Mouse (Mus musculus) neural tube, embryonic 13.5 days (tissue): ENCODE data around the gene Dusp19. TPM values are rescaled to one million over a fixed set of nuclear protein-coding genes. Genes with fewer than 3 reads are reported as not detected.
A peak's percentile ranks its signal among the peaks of the same experiment; 100 is the strongest.

Source experiments
- ATAC-seq: fragments of 200-750 bp; cut with Nextera tagmentation; 2 replicates; pipeline ENCODE4 v1.8.0; 2017; ENCODE audit warnings: low read depth, mild to moderate bottlenecking, moderate TSS enrichment, moderate library complexity
- H3K27ac ChIP-seq: fragments of 300-500 bp; sonication (generic); replicated peaks from 2 replicates; pipeline ENCODE4 v1.5.1; 2015; ENCODE audit warnings: moderate library complexity, mild to moderate bottlenecking, inconsistent platforms
- H3K27me3 ChIP-seq: fragments of 300-500 bp; sonication (generic); 2 replicates; pipeline ENCODE4 v1.6.1; 2015; ENCODE audit warnings: mild to moderate bottlenecking, inconsistent platforms
- H3K36me3 ChIP-seq: fragments of 300-500 bp; sonication (generic); 2 replicates; pipeline ENCODE4 v1.6.1; 2015; ENCODE audit warnings: mild to moderate bottlenecking, inconsistent platforms
- H3K4me1 ChIP-seq: fragments of 300-500 bp; sonication (generic); replicated peaks from 2 replicates; pipeline ENCODE4 v1.6.1; 2015; ENCODE audit warnings: inconsistent platforms
- H3K4me2 ChIP-seq: fragments of 300-500 bp; sonication (generic); 2 replicates; pipeline ENCODE4 v1.6.1; 2015; ENCODE audit warnings: inconsistent platforms, mild to moderate bottlenecking, moderate library complexity
- H3K4me3 ChIP-seq: fragments of 300-500 bp; sonication (generic); 2 replicates; pipeline ENCODE4 v1.5.1; 2015; ENCODE audit warnings: mild to moderate bottlenecking, inconsistent platforms
- H3K9ac ChIP-seq: fragments of 300-500 bp; sonication (generic); 2 replicates; pipeline ENCODE4 v1.6.1; 2015; ENCODE audit warnings: moderate library complexity, mild to moderate bottlenecking, inconsistent platforms
- H3K9me3 ChIP-seq: fragments of 300-500 bp; sonication (generic); 2 replicates; pipeline ENCODE4 v1.6.1; 2016; ENCODE audit warnings: inconsistent platforms
- WGBS: fragments of 180-500 bp; shearing (Covaris S2); methylation state at CpG from one replicate; pipeline ENCODE4 v1.1.7; 2015; 5-methylcytosine and 5-hydroxymethylcytosine counted together
- polyA plus RNA-seq: library from polyadenylated mRNA; unstranded; fragments of >200 nt; fragmentation: Nextera tagmentation; extraction: Ambion mirVana; gene quantifications from 2 replicates; pipeline ENCODE4 v1.2.1, GENCODE M21; 2015

Dusp19 gene
- polyA plus RNA-seq, result 16.2 and 19.2 TPM in 2 replicates

- Histone ChIP-seq H3K9ac (peak within 1 kb of the TSS; percentile 79), H3K27ac (peak within 1 kb of the TSS; percentile 70), H3K9me3 (no peaks in the 10 kb centered on the region), H3K36me3 (0 out of 2 replicates have a peak, but pooled peaks cover 6% of the 10 kb centered on the region), H3K4me1 (peaks cover 13% of the 10 kb centered on the region), H3K4me2 (peak within 1 kb of the TSS; percentile 86), H3K4me3 (peak within 1 kb of the TSS; percentile 62), H3K27me3 (no peaks in the 10 kb centered on the region)
- peak; percentile 100 for ATAC-seq
- WGBS, result 2% methylated on average over 21 of the region's 21 CpGs
These were observed at the start of gene Dusp19, which contains the start of gene Nup35 for GRCm38 (mm10) chr2:80616854-80617737. TSS of gene Dusp19 (plus strand) at chr2:80617045. TSS of gene Nup35 (plus strand) at chr2:80617236.

GRCm38 (mm10) chr2:80567411-80567810 lies 49.4 kb upstream of the Dusp19 start:
- Histone ChIP-seq H3K4me1 (0 out of 2 replicates have a peak, but pooled peaks cover 2% of the 10 kb centered on the region), H3K27ac (no peak overlapping the region), H3K36me3 (no peaks in the 10 kb centered on the region), H3K9ac (no peak overlapping the region), H3K4me3 (no peak overlapping the region), H3K4me2 (no peak overlapping the region), H3K27me3 (no peaks in the 10 kb centered on the region), H3K9me3 (no peaks in the 10 kb centered on the region)
- 88% methylated on average over 4 of the region's 4 CpGs for WGBS
- ATAC-seq, result no peak

GRCm38 (mm10) chr2:80570656-80571055 lies 46.2 kb upstream of the Dusp19 start:
- 78% methylated on average over 4 of the region's 4 CpGs for WGBS
- Histone ChIP-seq H3K27me3 (no peaks in the 10 kb centered on the region), H3K36me3 (no peaks in the 10 kb centered on the region), H3K27ac (no peak overlapping the region), H3K9ac (no peak overlapping the region), H3K9me3 (no peaks in the 10 kb centered on the region), H3K4me3 (no peak overlapping the region), H3K4me1 (0 out of 2 replicates have a peak, but pooled peaks cover 6% of the 10 kb centered on the region), H3K4me2 (no peak overlapping the region)
- no peak for ATAC-seq

- H3K27ac ChIP-seq, result no peak overlapping the region
- no peaks in the 10 kb centered on the region for H3K27me3 ChIP-seq
- peaks cover 23% of the 10 kb centered on the region for H3K4me1 ChIP-seq
- H3K4me2 ChIP-seq, result no peak overlapping the region
- H3K4me3 ChIP-seq, result no peak overlapping the region
- 98% methylated on average over 1 of the region's 1 CpGs for whole genome bisulfite sequencing
- no peaks in the 10 kb centered on the region for H3K9me3 ChIP-seq
- no peak for ATAC-seq
- no peak overlapping the region for H3K9ac ChIP-seq
- H3K36me3 ChIP-seq, result no peaks in the 10 kb centered on the region
These were observed 39.6 kb upstream of the Dusp19 start for GRCm38 (mm10) chr2:80577286-80577685.

- no peak overlapping the region for H3K27ac ChIP-seq
- H3K4me2 ChIP-seq, result peak overlapping the region; percentile 69
- H3K4me1 ChIP-seq, result peaks cover 20% of the 10 kb centered on the region
- WGBS, result 44% methylated on average over 6 of the region's 6 CpGs
- H3K4me3 ChIP-seq, result peak overlapping the region; percentile 91
- H3K27me3 ChIP-seq, result no peaks in the 10 kb centered on the region
- H3K9me3 ChIP-seq, result no peaks in the 10 kb centered on the region
- no peak for ATAC-seq
- peak overlapping the region; percentile 46 for H3K9ac ChIP-seq
- no peaks in the 10 kb centered on the region for H3K36me3 ChIP-seq
These were observed 37.5 kb upstream of the Dusp19 start for GRCm38 (mm10) chr2:80579253-80579891.

- Histone ChIP-seq H3K4me1 (peaks cover 20% of the 10 kb centered on the region), H3K4me3 (peak overlapping the region; percentile 91), H3K4me2 (peak overlapping the region; percentile 69), H3K27me3 (no peaks in the 10 kb centered on the region), H3K36me3 (no peaks in the 10 kb centered on the region), H3K9ac (peak overlapping the region; percentile 97), H3K9me3 (no peaks in the 10 kb centered on the region), H3K27ac (peak overlapping the region; percentile 98)
- ATAC-seq, result peak; percentile 81
- 1% methylated on average over 46 of the region's 65 CpGs for WGBS
These were observed 36.4 kb upstream of the Dusp19 start for GRCm38 (mm10) chr2:80580311-80580961.

GRCm38 (mm10) chr2:80581043-80581711 lies 35.7 kb upstream of the Dusp19 start, which contains the start of gene Nckap1:
TSS of gene Nckap1 (minus strand) at chr2:80581380.
- Histone ChIP-seq H3K9me3 (no peaks in the 10 kb centered on the region), H3K36me3 (no peaks in the 10 kb centered on the region), H3K4me1 (peaks cover 20% of the 10 kb centered on the region), H3K9ac (peak within 1 kb of the TSS; percentile 97), H3K4me2 (peak within 1 kb of the TSS; percentile 69), H3K4me3 (peak within 1 kb of the TSS; percentile 91), H3K27me3 (no peaks in the 10 kb centered on the region), H3K27ac (peak within 1 kb of the TSS; percentile 98)
- WGBS, result under 1% methylated on average over 77 of the region's 88 CpGs
- ATAC-seq, result peak; percentile 95

GRCm38 (mm10) chr2:80582356-80582755 lies 34.5 kb upstream of the Dusp19 start:
- ATAC-seq, result no peak
- H3K4me1 ChIP-seq, result peaks cover 16% of the 10 kb centered on the region
- H3K9me3 ChIP-seq, result no peaks in the 10 kb centered on the region
- no peaks in the 10 kb centered on the region for H3K36me3 ChIP-seq
- no peak overlapping the region for H3K9ac ChIP-seq
- WGBS, result 84% methylated on average over 3 of the region's 3 CpGs
- no peak overlapping the region for H3K4me3 ChIP-seq
- H3K4me2 ChIP-seq, result no peak overlapping the region
- H3K27me3 ChIP-seq, result no peaks in the 10 kb centered on the region
- H3K27ac ChIP-seq, result no peak overlapping the region

- Histone ChIP-seq H3K27me3 (no peaks in the 10 kb centered on the region), H3K9ac (no peak overlapping the region), H3K36me3 (no peaks in the 10 kb centered on the region), H3K4me3 (no peak overlapping the region), H3K4me1 (no peaks in the 10 kb centered on the region), H3K9me3 (no peaks in the 10 kb centered on the region), H3K27ac (no peak overlapping the region), H3K4me2 (no peak overlapping the region)
- WGBS, result 80% methylated on average over 4 of the region's 4 CpGs
- no peak for ATAC-seq
These were observed 22.5 kb upstream of the Dusp19 start for GRCm38 (mm10) chr2:80594215-80594918.

GRCm38 (mm10) chr2:80596960-80597359 lies 19.9 kb upstream of the Dusp19 start:
- Histone ChIP-seq H3K4me3 (no peak overlapping the region), H3K4me2 (no peak overlapping the region), H3K4me1 (no peaks in the 10 kb centered on the region), H3K27me3 (no peaks in the 10 kb centered on the region), H3K27ac (no peak overlapping the region), H3K9me3 (no peaks in the 10 kb centered on the region), H3K36me3 (no peaks in the 10 kb centered on the region), H3K9ac (no peak overlapping the region)
- 77% methylated on average over 5 of the region's 5 CpGs for WGBS
- ATAC-seq, result no peak

- no peaks in the 10 kb centered on the region for H3K9me3 ChIP-seq
- WGBS, result 83% methylated on average over 3 of the region's 3 CpGs
- H3K4me2 ChIP-seq, result no peak overlapping the region
- ATAC-seq, result no peak
- no peak overlapping the region for H3K27ac ChIP-seq
- no peaks in the 10 kb centered on the region for H3K36me3 ChIP-seq
- no peaks in the 10 kb centered on the region for H3K4me1 ChIP-seq
- no peak overlapping the region for H3K9ac ChIP-seq
- no peak overlapping the region for H3K4me3 ChIP-seq
- H3K27me3 ChIP-seq, result no peaks in the 10 kb centered on the region
These were observed 17.0 kb upstream of the Dusp19 start for GRCm38 (mm10) chr2:80599850-80600249.
